In the genomic region with DNA sequence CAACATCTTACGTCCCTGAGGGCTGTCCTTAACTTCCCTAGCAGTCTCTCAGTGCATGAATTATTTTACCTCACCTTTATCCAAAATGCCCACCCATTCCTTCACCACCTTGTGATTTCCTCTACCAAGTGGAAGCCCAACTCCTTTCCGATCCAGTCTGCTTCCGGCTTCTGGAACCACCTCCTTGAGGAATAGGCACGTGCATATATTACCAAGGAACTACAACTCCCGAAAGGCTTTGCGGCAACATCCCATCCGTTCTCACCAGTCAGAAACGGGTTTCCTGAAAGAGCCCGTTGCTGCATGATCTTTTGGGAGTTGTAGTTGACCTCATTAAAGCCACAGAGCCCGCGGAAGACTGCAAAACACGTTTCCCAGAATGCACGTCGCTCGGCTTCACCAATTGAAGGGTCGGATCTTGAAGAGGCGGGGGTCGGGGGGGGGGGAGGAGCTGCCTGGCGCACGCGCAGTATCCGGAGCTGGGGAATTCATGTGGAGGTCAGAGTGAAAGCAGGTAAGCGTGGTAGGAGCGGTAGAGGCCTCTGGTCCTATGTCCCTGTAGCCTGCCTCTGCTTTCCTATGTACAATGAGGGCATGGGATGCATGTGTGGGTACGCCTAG, we compare ENCODE assay signal across 8 mouse cellular contexts. TPM values are rescaled to one million over a fixed set of nuclear protein-coding genes. Genes with fewer than 3 reads are reported as not detected.
DNase-seq lines count a peak whose midpoint lies in the region; ATAC-seq and TF ChIP-seq lines count a peak whose summit lies in the region.

TSS of gene Phb (plus strand) at position 429 of the 621 bp plus-strand sequence.

- H3K9ac ChIP-seq in kidney, embryonic 14.5 days (ENCODE audit: low read depth, low read length), result peak within 1 kb of the TSS; percentile 54
- peak within 1 kb of the TSS; percentile 31 for H3K9ac ChIP-seq in limb, embryonic 15.5 days

- peak; percentile 96 for ATAC-seq in kidney, embryonic 14.5 days (ENCODE audit: low FRiP score, low TSS enrichment)
- ATAC-seq in limb, embryonic 15.5 days (ENCODE audit: insufficient number of reproducible peaks, low FRiP score, low TSS enrichment, low read depth), result peak; percentile 95

- H3K4me2 ChIP-seq in kidney, embryonic 14.5 days (replicated peaks; ENCODE audit: low read depth, low read length), result peak within 1 kb of the TSS; percentile 84
- peak within 1 kb of the TSS; percentile 80 for H3K4me2 ChIP-seq in limb, embryonic 15.5 days

- H3K27me3 ChIP-seq in kidney, embryonic 14.5 days (ENCODE audit: control insufficient read depth, insufficient read depth, low read length), result no peaks in the 10 kb centered on the region
- no peaks in the 10 kb centered on the region for H3K27me3 ChIP-seq in limb, embryonic 15.5 days

- H3K4me3 ChIP-seq in bone marrow macrophage, adult 2 months (ENCODE audit: insufficient read depth, low read length), result peak within 1 kb of the TSS; percentile 98
- H3K4me3 ChIP-seq in embryonic fibroblast, embryonic 13.5 days (ENCODE audit: insufficient read depth, low read length), result peak within 1 kb of the TSS; percentile 94
- peak within 1 kb of the TSS; percentile 57 for H3K4me3 ChIP-seq in kidney, embryonic 14.5 days (ENCODE audit: low read length)
- H3K4me3 ChIP-seq in limb, embryonic 15.5 days, result peak within 1 kb of the TSS; percentile 57

- WGBS in kidney, embryonic 14.5 days, result 2% methylated on average over 25 of the region's 25 CpGs
- 2% methylated on average over 25 of the region's 25 CpGs for WGBS in limb, embryonic 15.5 days

- H3K9me3 ChIP-seq in kidney, embryonic 14.5 days (ENCODE audit: control insufficient read depth, low read length), result no peaks in the 10 kb centered on the region
- H3K9me3 ChIP-seq in limb, embryonic 15.5 days, result no peaks in the 10 kb centered on the region

- 0 out of 2 replicates have a peak, but pooled peaks have one; percentile 46 for TF ChIP-seq POLR2A in bone marrow macrophage, adult 2 months (IDR thresholded peaks at IDR 0.05; ENCODE audit: borderline replicate concordance, low read depth, low read length)
- TF ChIP-seq POLR2A in embryonic fibroblast, embryonic 13.5 days (IDR thresholded peaks at IDR 0.05; ENCODE audit: low read depth, low read length), result peak; percentile 86

- peaks cover 33% of the 10 kb centered on the region for H3K36me3 ChIP-seq in kidney, embryonic 14.5 days (ENCODE audit: control insufficient read depth, insufficient read depth, low read length)
- H3K36me3 ChIP-seq in limb, embryonic 15.5 days, result peaks cover 33% of the 10 kb centered on the region

- H3K27ac ChIP-seq in bone marrow macrophage, adult 2 months (ENCODE audit: insufficient read depth, low read depth, low read length), result peak within 1 kb of the TSS; percentile 48
- no peak within 1 kb of the TSS for H3K27ac ChIP-seq in embryonic fibroblast, embryonic 13.5 days (ENCODE audit: insufficient read depth, low read length)
- peak within 1 kb of the TSS; percentile 60; the same call in 1 of the 2 replicates for H3K27ac ChIP-seq in kidney, embryonic 14.5 days (ENCODE audit: low read depth, low read length)
- peak within 1 kb of the TSS; percentile 77 for H3K27ac ChIP-seq in limb, embryonic 15.5 days

- DNase-seq in A20 (ENCODE audit: low read depth, low spot score), result peak; percentile 98
- DNase-seq in heart, adult 9 months (ENCODE audit: low spot score in 2 of 2), result peak; percentile 97 to 98
- DNase-seq in monocyte, adult 2 months (ENCODE audit: low read depth in 1 of 2, low spot score in 2 of 2), result peak; percentile 82 to 84
- peak; percentile 94 to 97 for DNase-seq in spleen, postnatal 36 days (ENCODE audit: low spot score in 2 of 2)

- TF ChIP-seq CTCF in bone marrow macrophage, adult 2 months (IDR thresholded peaks at IDR 0.05; ENCODE audit: low read depth, low read length), result no peak
- no peak for TF ChIP-seq CTCF in embryonic fibroblast, embryonic 13.5 days (IDR thresholded peaks at IDR 0.05; ENCODE audit: borderline replicate concordance, insufficient read depth, low read length)

- peaks cover 11% of the 10 kb centered on the region for H3K4me1 ChIP-seq in bone marrow macrophage, adult 2 months (ENCODE audit: control insufficient read depth, insufficient read depth, low read length)
- H3K4me1 ChIP-seq in embryonic fibroblast, embryonic 13.5 days (ENCODE audit: control insufficient read depth, insufficient read depth, low read length), result peaks cover 4% of the 10 kb centered on the region; the same call in 1 of the 2 replicates
- H3K4me1 ChIP-seq in kidney, embryonic 14.5 days (ENCODE audit: control insufficient read depth, insufficient read depth, low read length), result peaks cover 4% of the 10 kb centered on the region; the same call in 1 of the 2 replicates
- peaks cover 11% of the 10 kb centered on the region for H3K4me1 ChIP-seq in limb, embryonic 15.5 days

RNA-seq across cellular contexts. Expression of gene Phb, which starts in this region (rescaled TPM):
- 54.8 and 59.1 TPM in 2 replicates for polyA plus RNA-seq in bone marrow macrophage, adult 2 months (2012; ENCODE audit: insufficient read depth, insufficient read length, missing spikeins)
- polyA plus RNA-seq in embryonic fibroblast, embryonic 13.5 days (2011; ENCODE audit: insufficient read length, low read depth, missing spikeins), result 157 and 180 TPM in 2 replicates
- polyA plus RNA-seq in kidney, embryonic 14.5 days (2014; fragmentation: Nextera tagmentation; extraction: Ambion mirVana), result 261 and 268 TPM in 2 replicates
- 195 and 220 TPM in 2 replicates for polyA plus RNA-seq in limb, embryonic 15.5 days (2015; fragmentation: Nextera tagmentation; extraction: Ambion mirVana)
